Mouse (Mus musculus) embryonic fibroblast, embryonic 13.5 days (primary cell): ENCODE measurements around the gene Uso1.

Experiments
- CTCF ChIP-seq: IDR thresholded peaks from 2 replicates; pipeline ENCODE4 v1.5.1; 2011; ENCODE audit warnings: mild to moderate bottlenecking, control low read depth, low read length, moderate library complexity, borderline replicate concordance; ENCODE audit not compliant: insufficient read depth
- POLR2A ChIP-seq: IDR thresholded peaks from 2 replicates; pipeline ENCODE4 v1.6.1; 2011; ENCODE audit warnings: low read depth, mild to moderate bottlenecking, control low read depth, low read length, moderate library complexity

DNA sequence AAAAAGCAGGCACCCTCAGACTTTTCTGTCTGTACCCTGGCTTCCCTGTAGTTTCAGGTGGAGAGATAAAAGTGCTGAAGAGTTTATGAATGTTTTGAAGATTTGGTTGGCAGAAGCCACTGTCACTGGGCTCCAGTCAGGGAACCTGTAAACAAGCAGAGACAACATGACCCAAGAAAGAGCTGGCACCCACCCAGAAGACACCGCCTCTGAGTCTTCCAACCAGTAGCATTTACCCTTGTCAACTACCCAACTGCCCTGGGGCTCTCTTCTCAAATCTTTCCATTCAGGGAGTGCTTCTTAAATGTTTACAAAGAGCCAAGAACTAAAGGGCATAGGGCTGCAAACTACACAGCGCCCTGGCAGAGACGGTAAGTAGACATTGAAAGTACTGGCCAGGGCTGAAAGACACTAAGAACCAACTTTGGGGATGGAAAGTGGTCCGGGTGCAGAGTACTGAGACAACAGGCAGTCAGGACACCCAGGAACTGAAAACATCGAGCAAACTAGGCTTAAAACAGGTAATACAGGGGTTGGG is 26.9 kb upstream of the Uso1 start:
- TF ChIP-seq POLR2A (no peak), CTCF (no peak)
